Mouse (Mus musculus) bone marrow, adult 2 months (tissue): ENCODE results near the gene Skiv2l.
"Not testable (repeated sequence)": the region's sequence is repeated elsewhere in the genome, so short reads cannot be mapped to it uniquely, and the experiment has no call there.

Source experiments
- CTCF ChIP-seq: fragments of 200-500 bp; IDR thresholded peaks from 2 replicates; pipeline ENCODE4 v1.5.1; 2011; ENCODE audit warnings: low read length, control low read depth; ENCODE audit not compliant: control insufficient read depth, insufficient read depth
- POLR2A ChIP-seq: fragments of 200-500 bp; IDR thresholded peaks from 2 replicates; pipeline ENCODE4 v1.6.1; 2011; ENCODE audit warnings: low read depth, mild to moderate bottlenecking, control low read depth, low read length, borderline replicate concordance; ENCODE audit not compliant: control insufficient read depth

GRCm38 (mm10) chr17:34810411-34810810 is 39.6 kb downstream of the Skiv2l start:
- TF ChIP-seq CTCF, POLR2A: not testable (repeated sequence)
